Mouse (Mus musculus) lung, adult 2 months (tissue): ENCODE results near the gene Cyp2u1.

ENCODE experiments used
- CTCF ChIP-seq: fragments of 200-500 bp; IDR thresholded peaks from 2 replicates; pipeline ENCODE4 v1.5.1; 2011; ENCODE audit warnings: mild to moderate bottlenecking, low read length, control low read depth; ENCODE audit not compliant: insufficient read depth
- POLR2A ChIP-seq: fragments of 200-500 bp; IDR thresholded peaks from 2 replicates; pipeline ENCODE4 v1.6.1; 2011; ENCODE audit warnings: low read depth, mild to moderate bottlenecking, control low read depth, low read length, borderline replicate concordance; ENCODE audit errors: extremely low read depth

DNA sequence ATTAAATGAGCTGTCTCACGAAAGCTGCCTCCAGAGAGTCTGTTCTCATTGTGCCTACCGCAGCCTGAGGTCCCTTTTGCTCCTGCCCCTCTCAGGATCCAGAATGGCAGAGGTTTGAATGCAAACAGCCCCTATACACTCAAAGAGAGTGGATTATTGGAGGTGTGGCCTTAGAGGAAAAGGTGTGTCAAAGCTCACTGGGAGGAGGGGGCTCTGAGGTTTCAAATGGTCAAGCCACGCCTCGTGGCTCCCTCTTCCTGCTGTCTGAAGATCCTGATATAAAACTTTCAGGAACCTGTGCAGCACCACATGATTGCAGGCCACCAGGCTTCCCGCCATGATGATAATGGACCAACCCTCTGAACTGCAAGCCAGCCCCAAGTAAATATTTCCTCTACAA, 55.2 kb downstream of the Cyp2u1 start:
- TF ChIP-seq POLR2A (no peak), CTCF (no peak)
